Mouse (Mus musculus): ENCODE measurements at regions not wholly inside any gene's neighbourhood (a gene's known extent, or its start where the extent isn't known, plus 50 kb on each side); places are given as distances from the start of the nearest gene placed in this dataset.

DNA sequence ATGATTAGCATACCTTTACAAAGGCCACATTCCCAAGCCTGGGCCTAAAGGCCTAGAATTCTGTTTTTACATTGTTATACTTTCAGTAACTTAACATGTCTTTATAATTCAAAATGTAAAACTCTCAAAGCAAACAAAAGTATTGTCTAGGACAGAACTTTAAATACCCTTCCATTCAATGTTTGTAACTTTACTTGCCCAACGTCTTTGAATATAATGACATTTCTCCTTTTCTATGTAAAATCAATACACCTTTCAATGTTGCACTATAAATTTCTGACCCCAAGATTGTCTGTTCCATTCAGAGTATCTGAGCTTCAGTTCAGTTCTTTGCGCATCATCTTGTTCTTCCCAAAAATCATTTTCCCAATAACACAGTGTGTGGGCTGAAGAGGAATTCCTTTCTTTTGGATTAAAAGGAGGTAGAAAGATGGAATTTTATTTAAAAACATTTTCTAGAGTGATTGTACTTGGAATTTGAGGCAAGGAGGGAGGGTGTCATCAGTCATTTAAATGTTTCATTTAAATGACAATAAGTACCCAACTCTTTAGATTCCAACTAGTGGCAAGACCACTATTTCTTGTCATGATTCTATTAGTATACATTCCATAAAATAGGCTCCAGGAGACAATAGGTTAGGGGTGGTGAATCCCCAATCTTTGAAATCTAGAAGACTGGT is 748.9 kb downstream of the Cypt12 start:
- TF ChIP-seq CTCF (IDR thresholded peaks at IDR 0.05; ENCODE audit: low read depth, low read length) (no peak), POLR2A (IDR thresholded peaks at IDR 0.05; ENCODE audit: extremely low read depth, insufficient read depth, low read length) (no peak)
